Mouse (Mus musculus): Measurements from ENCODE around the gene Acadl. TPM values are rescaled to one million over a fixed set of nuclear protein-coding genes. Genes with fewer than 3 reads are reported as not detected.

Acadl gene
- polyA plus RNA-seq, 1 experiment from 2014 or later: 613 TPM

- Histone ChIP-seq H3K27ac (ENCODE audit: low read depth, low read length) (no peak overlapping the region), H3K9ac (ENCODE audit: low read depth, low read length) (no peak overlapping the region), H3K36me3 (ENCODE audit: control insufficient read depth, insufficient read depth) (no peaks in the 10 kb centered on the region), H3K4me1 (replicated peaks; ENCODE audit: control insufficient read depth, insufficient read depth, low read length) (no peaks in the 10 kb centered on the region), H3K27me3 (replicated peaks; ENCODE audit: control insufficient read depth, insufficient read depth, low read length) (no peaks in the 10 kb centered on the region), H3K9me3 (ENCODE audit: control insufficient read depth) (no peaks in the 10 kb centered on the region), H3K4me3 (ENCODE audit: low read depth, low read length) (no peak overlapping the region), H3K4me2 (replicated peaks; ENCODE audit: low read depth) (no peak overlapping the region)
- TF ChIP-seq CTCF (IDR thresholded peaks at IDR 0.05; ENCODE audit: low read depth): no peak
- no peak for ATAC-seq
- 74% methylated on average over 7 of the region's 7 CpGs for WGBS
Observed at GRCm38 (mm10) chr1:66871591-66871990, 8.5 kb upstream of the Acadl start.

GRCm38 (mm10) chr1:66865633-66866032 is 2.6 kb upstream of the Acadl start:
- H3K36me3 ChIP-seq (ENCODE audit: control insufficient read depth, insufficient read depth): no peaks in the 10 kb centered on the region
- no peaks in the 10 kb centered on the region for H3K9me3 ChIP-seq (ENCODE audit: control insufficient read depth)
- H3K27me3 ChIP-seq (replicated peaks; ENCODE audit: control insufficient read depth, insufficient read depth, low read length): no peaks in the 10 kb centered on the region
- ATAC-seq: no peak
- no peak overlapping the region for H3K9ac ChIP-seq (ENCODE audit: low read depth, low read length)
- no peak overlapping the region for H3K4me3 ChIP-seq (ENCODE audit: low read depth, low read length)
- no peak overlapping the region for H3K4me2 ChIP-seq (replicated peaks; ENCODE audit: low read depth)
- peaks cover 6% of the 10 kb centered on the region; the same call in 1 of the 2 replicates for H3K4me1 ChIP-seq (replicated peaks; ENCODE audit: control insufficient read depth, insufficient read depth, low read length)
- TF ChIP-seq CTCF (IDR thresholded peaks at IDR 0.05; ENCODE audit: low read depth): no peak
- WGBS: 75% methylated on average over 4 of the region's 4 CpGs
- H3K27ac ChIP-seq (ENCODE audit: low read depth, low read length): no peak overlapping the region

- no peak for TF ChIP-seq CTCF (IDR thresholded peaks at IDR 0.05; ENCODE audit: low read depth)
- Histone ChIP-seq H3K9me3 (ENCODE audit: control insufficient read depth) (peaks cover 6% of the 10 kb centered on the region), H3K4me1 (replicated peaks; ENCODE audit: control insufficient read depth, insufficient read depth, low read length) (peaks cover 6% of the 10 kb centered on the region; the same call in 1 of the 2 replicates), H3K4me3 (ENCODE audit: low read depth, low read length) (peak overlapping the region; percentile 80), H3K4me2 (replicated peaks; ENCODE audit: low read depth) (peak overlapping the region; percentile 64), H3K27me3 (replicated peaks; ENCODE audit: control insufficient read depth, insufficient read depth, low read length) (no peaks in the 10 kb centered on the region), H3K36me3 (ENCODE audit: control insufficient read depth, insufficient read depth) (peaks cover 5% of the 10 kb centered on the region), H3K27ac (ENCODE audit: low read depth, low read length) (peak overlapping the region; percentile 100; the same call in 1 of the 2 replicates), H3K9ac (ENCODE audit: low read depth, low read length) (no peak overlapping the region; the same call in 1 of the 2 replicates)
- 7% methylated on average over 9 of the region's 9 CpGs for WGBS
- no peak for ATAC-seq
Observed at GRCm38 (mm10) chr1:66863741-66864495, 841 bp upstream of the Acadl start.

GRCm38 (mm10) chr1:66861764-66862672 is 1.1 kb downstream of the Acadl start:
- H3K27me3 ChIP-seq (replicated peaks; ENCODE audit: control insufficient read depth, insufficient read depth, low read length): no peaks in the 10 kb centered on the region
- peak overlapping the region; percentile 80 for H3K4me3 ChIP-seq (ENCODE audit: low read depth, low read length)
- peaks cover 6% of the 10 kb centered on the region; the same call in 1 of the 2 replicates for H3K4me1 ChIP-seq (replicated peaks; ENCODE audit: control insufficient read depth, insufficient read depth, low read length)
- H3K9ac ChIP-seq (ENCODE audit: low read depth, low read length): peak overlapping the region; percentile 97
- H3K4me2 ChIP-seq (replicated peaks; ENCODE audit: low read depth): peak overlapping the region; percentile 64
- TF ChIP-seq CTCF (IDR thresholded peaks at IDR 0.05; ENCODE audit: low read depth): no peak
- H3K27ac ChIP-seq (ENCODE audit: low read depth, low read length): peak overlapping the region; percentile 100
- H3K36me3 ChIP-seq (ENCODE audit: control insufficient read depth, insufficient read depth): peaks cover 24% of the 10 kb centered on the region
- H3K9me3 ChIP-seq (ENCODE audit: control insufficient read depth): peaks cover 10% of the 10 kb centered on the region
- ATAC-seq: no peak
- WGBS: 16% methylated on average over 14 of the region's 14 CpGs

GRCm38 (mm10) chr1:66847506-66847905 is 15.6 kb downstream of the Acadl start:
- no peak overlapping the region for H3K4me3 ChIP-seq (ENCODE audit: low read depth, low read length)

GRCm38 (mm10) chr1:66845690-66846318 is 17.3 kb downstream of the Acadl start:
- no peaks in the 10 kb centered on the region for H3K27me3 ChIP-seq (replicated peaks; ENCODE audit: control insufficient read depth, insufficient read depth, low read length)
- H3K9ac ChIP-seq (ENCODE audit: low read depth, low read length): no peak overlapping the region
- H3K4me2 ChIP-seq (replicated peaks; ENCODE audit: low read depth): no peak overlapping the region
- H3K36me3 ChIP-seq (ENCODE audit: control insufficient read depth, insufficient read depth): peaks cover 79% of the 10 kb centered on the region
- TF ChIP-seq CTCF (IDR thresholded peaks at IDR 0.05; ENCODE audit: low read depth): no peak
- no peaks in the 10 kb centered on the region for H3K9me3 ChIP-seq (ENCODE audit: control insufficient read depth)
- H3K4me1 ChIP-seq (replicated peaks; ENCODE audit: control insufficient read depth, insufficient read depth, low read length): no peaks in the 10 kb centered on the region
- H3K27ac ChIP-seq (ENCODE audit: low read depth, low read length): no peak overlapping the region
- H3K4me3 ChIP-seq (ENCODE audit: low read depth, low read length): no peak overlapping the region
- ATAC-seq: no peak
- 72% methylated on average over 5 of the region's 5 CpGs for WGBS

More at GRCm38 (mm10) chr1:66847506-66847905, 15.6 kb downstream of the Acadl start:
- no peak for ATAC-seq
- TF ChIP-seq CTCF (IDR thresholded peaks at IDR 0.05; ENCODE audit: low read depth): peak; percentile 72
- Histone ChIP-seq H3K36me3 (ENCODE audit: control insufficient read depth, insufficient read depth) (peaks cover 80% of the 10 kb centered on the region), H3K9ac (ENCODE audit: low read depth, low read length) (no peak overlapping the region), H3K27ac (ENCODE audit: low read depth, low read length) (no peak overlapping the region), H3K4me2 (replicated peaks; ENCODE audit: low read depth) (no peak overlapping the region), H3K4me1 (replicated peaks; ENCODE audit: control insufficient read depth, insufficient read depth, low read length) (no peaks in the 10 kb centered on the region), H3K27me3 (replicated peaks; ENCODE audit: control insufficient read depth, insufficient read depth, low read length) (no peaks in the 10 kb centered on the region), H3K9me3 (ENCODE audit: control insufficient read depth) (no peaks in the 10 kb centered on the region)
- 96% methylated on average over 4 of the region's 4 CpGs for WGBS

Measured in intestine, postnatal 0 days (tissue).